Mouse (Mus musculus) ES-Bruce4 (cell line): Measurements from ENCODE around the gene Wnt6. TPM values are rescaled to one million over a fixed set of nuclear protein-coding genes. Genes with fewer than 3 reads are reported as not detected.

ENCODE experiments used
- H3K27ac ChIP-seq: 2 replicates; pipeline ENCODE4 v1.5.1; 2012; ENCODE audit warnings: low read length, inconsistent platforms; ENCODE audit not compliant: insufficient read depth
- H3K27me3 ChIP-seq: 2 replicates; pipeline ENCODE4 v1.6.1; 2012; ENCODE audit warnings: mild to moderate bottlenecking, low read length, inconsistent platforms; ENCODE audit not compliant: control insufficient read depth, poor library complexity, insufficient read depth, severe bottlenecking
- H3K36me3 ChIP-seq: 2 replicates; pipeline ENCODE4 v1.6.1; 2012; ENCODE audit warnings: inconsistent platforms, mild to moderate bottlenecking, low read length, moderate library complexity; ENCODE audit not compliant: control insufficient read depth, poor library complexity, insufficient read depth, severe bottlenecking
- H3K4me1 ChIP-seq: one replicate; pipeline ENCODE4 v1.8.1; 2011; ENCODE audit warnings: low read length; ENCODE audit not compliant: control insufficient read depth, insufficient read depth
- H3K4me3 ChIP-seq: 2 replicates; pipeline ENCODE4 v1.5.1; 2011; ENCODE audit warnings: low read depth, mild to moderate bottlenecking, low read length
- H3K9ac ChIP-seq: 2 replicates; pipeline ENCODE4 v1.6.1; 2012; ENCODE audit warnings: low read depth, mild to moderate bottlenecking, inconsistent platforms; ENCODE audit not compliant: poor library complexity, severe bottlenecking
- H3K9me3 ChIP-seq: replicated peaks from 2 replicates; pipeline ENCODE4 v1.6.1; 2012; ENCODE audit warnings: mild to moderate bottlenecking, low read length, inconsistent platforms; ENCODE audit not compliant: control insufficient read depth, poor library complexity, insufficient read depth, severe bottlenecking
- CTCF ChIP-seq: IDR thresholded peaks from one replicate; pipeline ENCODE4 v1.8.1; 2011; ENCODE audit warnings: low read depth, low read length
- EP300 ChIP-seq: IDR thresholded peaks from 2 replicates; pipeline ENCODE4 v1.6.1; 2011; ENCODE audit warnings: low read depth, low read length; ENCODE audit not compliant: insufficient read depth
- POLR2A ChIP-seq: IDR thresholded peaks from one replicate; pipeline ENCODE4 v1.8.1; 2011; ENCODE audit warnings: low read length; ENCODE audit not compliant: insufficient read depth
- polyA plus RNA-seq: library from polyadenylated mRNA; stranded (reverse); fragments of >200 nt; gene quantifications from 2 replicates; pipeline ENCODE4 v1.2.4, GENCODE M21; 2011; ENCODE audit warnings: low read depth; ENCODE audit not compliant: missing spikeins, insufficient read depth, insufficient read length

The Wnt6 gene
- polyA plus RNA-seq, 1 experiment = 5.6 TPM

DNA sequence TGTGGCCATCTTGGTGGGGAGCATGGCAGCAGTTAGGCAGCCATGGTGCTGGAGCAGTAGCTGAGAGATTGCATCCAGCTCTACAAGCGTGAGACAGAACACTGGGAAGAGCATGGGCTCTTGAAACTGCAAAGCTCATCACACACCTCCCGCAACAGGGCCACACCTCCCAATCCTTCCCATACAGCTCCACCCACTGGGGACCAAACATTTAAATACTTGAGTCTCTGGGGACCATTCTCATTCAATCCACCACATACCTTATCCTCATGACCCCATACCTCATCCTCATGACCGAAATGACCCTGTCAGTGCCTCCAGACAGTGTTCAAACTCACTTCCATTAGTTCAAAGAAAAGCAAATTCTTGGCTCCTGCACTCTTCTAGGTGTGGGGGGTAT lies 61.6 kb downstream of the Wnt6 start:
- Histone ChIP-seq H3K36me3 (no peaks in the 10 kb centered on the region), H3K4me3 (no peak overlapping the region), H3K27me3 (no peaks in the 10 kb centered on the region), H3K9me3 (no peaks in the 10 kb centered on the region), H3K27ac (no peak overlapping the region), H3K4me1 (no peaks in the 10 kb centered on the region), H3K9ac (no peak overlapping the region)
- TF ChIP-seq EP300 = no peak
- no peak for TF ChIP-seq CTCF
- no peak for TF ChIP-seq POLR2A

Other genes with a start within 250 kb of the Wnt6 start
- 1.8 and 2.9 TPM in 2 replicates for gene Plcd4, start 229.0 kb upstream of the Wnt6 start, polyA plus RNA-seq
- 52.1 and 52.8 TPM in 2 replicates for gene Usp37, start 227.6 kb upstream of the Wnt6 start, polyA plus RNA-seq
- gene Zfp142, start 183.6 kb upstream of the Wnt6 start, polyA plus RNA-seq = 15.9 and 20.0 TPM in 2 replicates
- 18.4 and 22.3 TPM in 2 replicates for gene Bcs1l, start 183.6 kb upstream of the Wnt6 start, polyA plus RNA-seq
- 39.6 and 40.4 TPM in 2 replicates for gene Rnf25, start 170.5 kb upstream of the Wnt6 start, polyA plus RNA-seq
- 4.8 and 6.2 TPM in 2 replicates for gene Stk36, start 170.4 kb upstream of the Wnt6 start, polyA plus RNA-seq
- gene Ttll4, start 110.1 kb upstream of the Wnt6 start, polyA plus RNA-seq = 123 and 129 TPM in 2 replicates
- gene Cyp27a1, start 58.3 kb upstream of the Wnt6 start, polyA plus RNA-seq = 1.9 and 2.5 TPM in 2 replicates
- 0.21 and 0.23 TPM in 2 replicates for gene Prkag3, start 22.7 kb upstream of the Wnt6 start, polyA plus RNA-seq
- gene Wnt10a, start 19.6 kb downstream of the Wnt6 start, polyA plus RNA-seq = 0.79 and 0.81 TPM in 2 replicates
- gene Cdk5r2, start 83.0 kb downstream of the Wnt6 start, polyA plus RNA-seq = 0.28 and 0.32 TPM in 2 replicates
- gene Fev, start 113.5 kb downstream of the Wnt6 start, polyA plus RNA-seq = not detected in 2 replicates
- not detected in 2 replicates for gene Cryba2, start 121.3 kb downstream of the Wnt6 start, polyA plus RNA-seq
- gene Cfap65, start 163.7 kb downstream of the Wnt6 start, polyA plus RNA-seq = 0.17 TPM in 1 of 2 replicates, not detected in the other
- gene Ihh, start 179.8 kb downstream of the Wnt6 start, polyA plus RNA-seq = 0.24 TPM in 1 of 2 replicates, not detected in the other